ENCODE assay signal across 17 mouse cellular contexts in genomic region chr11:117678155-117678554, GRCm38 (mm10). TPM values are rescaled to one million over a fixed set of nuclear protein-coding genes. Genes with fewer than 3 reads are reported as not detected.
DNase-seq lines count a peak whose midpoint lies in the region; ATAC-seq and TF ChIP-seq lines count a peak whose summit lies in the region.
"Had no signal": no experiment of that assay in that cellular context is flagged by ENCODE, and none has a peak within 500 bp of the region (broad histone marks: within the 10 kb centered on the region; RNA-seq: fewer than 3 reads in every experiment).

No protein-coding gene starts in this region.

- H3K4me3 ChIP-seq in heart, embryonic 10.5 days: no peak overlapping the region
- no peak overlapping the region for H3K4me3 ChIP-seq in layer of hippocampus, adult 2 months
- no peak overlapping the region for H3K4me3 ChIP-seq in CH12.LX (replicated peaks in 1 of 3; ENCODE audit: low read depth in 2 of 3, low read length in 2 of 3, poor library complexity in 1 of 3)
- no peak overlapping the region for H3K4me3 ChIP-seq in forebrain, embryonic 11.5 days (ENCODE audit: low read depth, low read length)
- H3K4me3 ChIP-seq: embryonic facial prominence, embryonic 10.5 days; embryonic facial prominence, embryonic 12.5 days; forebrain, embryonic 12.5 days had no signal

- DNase-seq in heart, adult 11 months: peak; percentile 67
- no peak for DNase-seq in heart, embryonic 10.5 days (ENCODE audit: low spot score)
- no peak for DNase-seq in layer of hippocampus, adult 2 months (ENCODE audit: low spot score in 2 of 2)
- DNase-seq in layer of hippocampus, postnatal 36 days: no peak
- no peak for DNase-seq in CH12.LX (ENCODE audit: extremely low read depth)
- DNase-seq in forebrain, embryonic 11.5 days (ENCODE audit: low spot score): no peak
- DNase-seq: adrenal gland, adult 8-10 months; cerebellum, adult 11-12 months; cerebellum, adult 2 months had no signal

- no peaks in the 10 kb centered on the region for H3K36me3 ChIP-seq in heart, embryonic 10.5 days
- peaks cover 0 to 27% of the 10 kb centered on the region in 2 experiments for H3K36me3 ChIP-seq in CH12.LX (replicated peaks in 1 of 2; ENCODE audit: control insufficient read depth in 1 of 2, insufficient read depth in 1 of 2, low read length in 1 of 2)
- H3K36me3 ChIP-seq in forebrain, embryonic 11.5 days (ENCODE audit: control insufficient read depth, insufficient read depth, low read length): no peaks in the 10 kb centered on the region
- H3K36me3 ChIP-seq: embryonic facial prominence, embryonic 12.5 days; forebrain, embryonic 12.5 days had no signal

- WGBS in heart, embryonic 10.5 days: 91% methylated on average over 4 of the region's 4 CpGs
- 94% methylated on average over 4 of the region's 4 CpGs for WGBS in forebrain, embryonic 11.5 days

- no peak for TF ChIP-seq POLR2A in CH12.LX (IDR thresholded peaks at IDR 0.05; ENCODE audit: low read depth, low read length)

- TF ChIP-seq RAD21 in CH12.LX (IDR thresholded peaks at IDR 0.05; ENCODE audit: low read depth, low read length): no peak

- peak overlapping the region; percentile 13; the same call in 1 of the 2 replicates for H3K9ac ChIP-seq in CH12.LX (ENCODE audit: insufficient read depth, low read depth)
- no peak overlapping the region for H3K9ac ChIP-seq in forebrain, embryonic 11.5 days (ENCODE audit: low read length)
- H3K9ac ChIP-seq: embryonic facial prominence, embryonic 12.5 days; forebrain, embryonic 12.5 days had no signal

- peaks cover 70% of the 10 kb centered on the region for H3K79me2 ChIP-seq in CH12.LX (replicated peaks; ENCODE audit: control insufficient read depth, extremely low read depth, insufficient read depth, poor library complexity, severe bottlenecking)

- no peak for TF ChIP-seq CTCF in layer of hippocampus, adult 2 months (conservative IDR thresholded peaks at IDR 0.05)
- TF ChIP-seq CTCF in CH12.LX (conservative IDR thresholded peaks at IDR 0.05 in 1 of 2, IDR thresholded peaks at IDR 0.05 in 1 of 2; ENCODE audit: low read depth in 2 of 2, low read length in 2 of 2): no peak

- peak; percentile 42; the same call in 1 of the 2 replicates for TF ChIP-seq EP300 in CH12.LX (IDR thresholded peaks at IDR 0.05; ENCODE audit: low read length)

- in situ Hi-C loops in CH12.LX (cut with MboI; ENCODE audit: low pct_ligation_motif_present, low pct_unique_long_range_greater_than_20kb, low sequenced_read_pairs): no loop called here

- no peaks in the 10 kb centered on the region for H3K9me3 ChIP-seq in heart, embryonic 10.5 days
- H3K9me3 ChIP-seq in CH12.LX (replicated peaks; ENCODE audit: low read length): peaks cover 10% of the 10 kb centered on the region
- H3K9me3 ChIP-seq in forebrain, embryonic 11.5 days (ENCODE audit: control insufficient read depth, low read length): no peaks in the 10 kb centered on the region
- H3K9me3 ChIP-seq: embryonic facial prominence, embryonic 10.5 days; forebrain, embryonic 12.5 days; G1E had no signal

- H3K27ac ChIP-seq in heart, embryonic 10.5 days: no peak overlapping the region
- H3K27ac ChIP-seq in layer of hippocampus, adult 2 months: 0 out of 2 replicates have a peak overlapping the region, but pooled peaks have one; percentile 14
- peak overlapping the region; percentile 49 for H3K27ac ChIP-seq in CH12.LX (ENCODE audit: insufficient read depth, low read depth)
- no peak overlapping the region for H3K27ac ChIP-seq in forebrain, embryonic 11.5 days (ENCODE audit: low read depth, low read length)
- H3K27ac ChIP-seq: embryonic facial prominence, embryonic 10.5 days; embryonic facial prominence, embryonic 12.5 days; forebrain, embryonic 12.5 days had no signal

- H3K4me1 ChIP-seq in heart, embryonic 10.5 days: peaks cover 36% of the 10 kb centered on the region
- peaks cover 26 to 56% of the 10 kb centered on the region in 2 experiments for H3K4me1 ChIP-seq in CH12.LX (ENCODE audit: control insufficient read depth in 1 of 2, insufficient read depth in 2 of 2)
- peaks cover 4% of the 10 kb centered on the region; the same call in 1 of the 2 replicates for H3K4me1 ChIP-seq in forebrain, embryonic 11.5 days (replicated peaks; ENCODE audit: control insufficient read depth, insufficient read depth, low read length)

- dilution Hi-C loops in CH12.LX (cut with MboI; ENCODE audit: extremely low pct_ligation_motif_present, extremely low pct_unique_long_range_greater_than_20kb, low sequenced_read_pairs): no loop called here

- no peak for ATAC-seq in forebrain, embryonic 11.5 days (replicated peaks; ENCODE audit: low FRiP score)
- ATAC-seq: activated CD4-positive, CD25-positive, alpha-beta regulatory T cell, adult 4 months; forebrain, embryonic 14.5 days; forebrain, embryonic 16.5 days; Patski had no signal

- peak overlapping the region; percentile 57 for H3K4me2 ChIP-seq in CH12.LX (ENCODE audit: insufficient read depth, low read depth, poor library complexity, severe bottlenecking)
- no peak overlapping the region for H3K4me2 ChIP-seq in forebrain, embryonic 11.5 days (ENCODE audit: low read depth, low read length, severe bottlenecking)
- H3K4me2 ChIP-seq: embryonic facial prominence, embryonic 12.5 days; forebrain, embryonic 12.5 days had no signal

- H3K27me3 ChIP-seq in heart, embryonic 10.5 days (ENCODE audit: insufficient read depth, poor library complexity, severe bottlenecking): no peaks in the 10 kb centered on the region
- no peaks in the 10 kb centered on the region for H3K27me3 ChIP-seq in CH12.LX (replicated peaks)
- H3K27me3 ChIP-seq in forebrain, embryonic 11.5 days (ENCODE audit: control insufficient read depth, insufficient read depth, low read length): no peaks in the 10 kb centered on the region
- H3K27me3 ChIP-seq: embryonic facial prominence, embryonic 12.5 days; forebrain, embryonic 12.5 days; Patski had no signal

TF ChIP-seq in CH12.LX, 34 proteins besides CTCF, POLR2A, EP300 and RAD21:
- peak; percentile 37; the same call in 1 of the 2 replicates for TF ChIP-seq BHLHE40 (IDR thresholded peaks at IDR 0.05; ENCODE audit: low read depth, low read length)
- no peak for TF ChIP-seq MXI1 (IDR thresholded peaks at IDR 0.05; ENCODE audit: low read depth, low read length)
- TF ChIP-seq ELF1 (IDR thresholded peaks at IDR 0.05; ENCODE audit: low read depth, low read length): no peak
- peak; percentile 70 for TF ChIP-seq IRF4 (IDR thresholded peaks at IDR 0.05; ENCODE audit: low read depth, low read length)
- TF ChIP-seq POLR2AphosphoS2 (IDR thresholded peaks at IDR 0.05; ENCODE audit: low read depth, low read length): no peak
- no peak for TF ChIP-seq MAZ (IDR thresholded peaks at IDR 0.05; ENCODE audit: low read depth, low read length)
- TF ChIP-seq MEF2A (IDR thresholded peaks at IDR 0.05; ENCODE audit: borderline replicate concordance, low read depth, low read length): peak; percentile 98
- TF ChIP-seq TCF12 (IDR thresholded peaks at IDR 0.05; ENCODE audit: low read depth, low read length): peak; percentile 19; the same call in 1 of the 2 replicates
- no peak for TF ChIP-seq HCFC1 (IDR thresholded peaks at IDR 0.05; ENCODE audit: low read depth, low read length)
- TF ChIP-seq ETS1 (conservative IDR thresholded peaks at IDR 0.05; ENCODE audit: low read depth, low read length): peak; percentile 51; the same call in 1 of the 2 replicates

RNA-seq across cellular contexts. Expression of gene Tnrc6c, which starts 24.1 kb away (rescaled TPM):
- polyA plus RNA-seq in heart, embryonic 10.5 days (2016; fragmentation: Nextera tagmentation; extraction: Ambion mirVana): 6.1 and 7.4 TPM in 2 replicates
- total RNA-seq in layer of hippocampus, adult 2 months (2021): 10 to 100 TPM; 74.7 to 82.1 TPM
- 10 to 100 TPM; 67.5 to 75.6 TPM for total RNA-seq in layer of hippocampus, postnatal 36 days (2021)
- 16.7 and 17.2 TPM in 2 replicates for total RNA-seq in CH12.LX (2012; rRNA removed)
- total RNA-seq in CH12.LX (2014; rRNA removed): 6.1 and 6.9 TPM in 2 replicates
- 12.2 and 12.8 TPM in 2 replicates for polyA plus RNA-seq in CH12.LX (2012; ENCODE audit: insufficient read length, low read depth)
- polyA plus RNA-seq in forebrain, embryonic 11.5 days (2014; fragmentation: Nextera tagmentation; extraction: Ambion mirVana): 18.5 and 18.8 TPM in 2 replicates

Comparison
In these comparisons a context has a peak if more than half of its experiments do, and no peak if none do; other contexts are left out.
1. H3K27ac ChIP-seq: peak in layer of hippocampus, adult 2 months (single experiment) and CH12.LX (single experiment); none in heart, embryonic 10.5 days (single experiment) and forebrain, embryonic 11.5 days (single experiment).